Mouse (Mus musculus): ENCODE measurements around the gene Cpsf3. TPM values are rescaled to one million over a fixed set of nuclear protein-coding genes. Genes with fewer than 3 reads are reported as not detected.

Cpsf3 gene
- polyA plus RNA-seq, 1 experiment from 2014 or later, result 113 TPM

DNA sequence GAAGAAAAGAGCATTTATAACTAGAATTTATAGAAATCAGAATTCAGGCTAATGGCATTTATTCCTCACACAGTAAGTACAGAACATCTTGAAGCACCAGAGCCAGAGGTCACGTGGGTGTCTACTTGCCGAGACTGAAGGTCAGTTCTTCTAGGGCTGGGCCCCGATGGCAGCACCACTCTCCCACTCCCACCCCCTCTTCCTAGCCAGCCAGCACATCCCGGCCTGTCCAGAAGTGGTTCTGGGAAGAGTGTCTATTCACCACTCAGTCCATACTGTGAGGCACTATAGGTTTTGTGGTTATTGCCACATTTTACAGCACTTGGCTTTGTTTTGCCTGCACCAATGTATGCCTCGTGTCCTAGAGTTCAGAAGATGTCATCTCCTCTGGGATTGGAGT lies 38.9 kb downstream of the Cpsf3 start:
- H3K9me3 ChIP-seq (replicated peaks), result no peaks in the 10 kb centered on the region
- H3K27me3 ChIP-seq, result no peaks in the 10 kb centered on the region
- no peak overlapping the region for H3K4me2 ChIP-seq (replicated peaks)
- no peaks in the 10 kb centered on the region for H3K4me1 ChIP-seq
- peaks cover 62% of the 10 kb centered on the region for H3K36me3 ChIP-seq
- no peak overlapping the region for H3K27ac ChIP-seq
- H3K4me3 ChIP-seq, result no peak overlapping the region
- H3K9ac ChIP-seq, result no peak overlapping the region
- 81% methylated on average over 5 of the region's 5 CpGs for WGBS
- no peak for ATAC-seq (ENCODE audit: low FRiP score)

DNA sequence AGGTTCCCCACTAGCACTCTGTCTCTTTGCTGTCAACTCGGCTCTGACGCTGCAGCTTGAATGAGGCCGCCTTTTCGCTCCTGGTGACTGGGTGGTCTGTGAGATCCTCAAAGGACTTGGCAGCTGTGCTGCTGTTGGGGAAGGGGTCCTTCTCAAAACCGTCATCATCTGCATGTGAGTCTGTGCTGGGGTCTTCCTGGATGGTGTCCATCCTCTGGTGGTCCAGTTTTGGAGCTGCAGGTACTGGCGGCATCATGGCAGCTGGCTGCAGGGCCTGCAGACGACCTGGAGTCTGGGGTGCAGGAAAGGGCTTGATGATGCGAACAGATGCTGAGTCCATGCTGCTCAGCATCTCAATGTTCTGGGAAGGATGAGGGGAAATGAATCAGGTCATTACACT lies 40.1 kb downstream of the Cpsf3 start:
- Histone ChIP-seq H3K27me3 (no peaks in the 10 kb centered on the region), H3K9me3 (replicated peaks) (no peaks in the 10 kb centered on the region), H3K4me1 (no peaks in the 10 kb centered on the region), H3K36me3 (peaks cover 67% of the 10 kb centered on the region), H3K4me2 (replicated peaks) (no peak overlapping the region), H3K4me3 (no peak overlapping the region), H3K27ac (no peak overlapping the region), H3K9ac (no peak overlapping the region)
- 87% methylated on average over 8 of the region's 8 CpGs for WGBS
- ATAC-seq (ENCODE audit: low FRiP score), result no peak

DNA sequence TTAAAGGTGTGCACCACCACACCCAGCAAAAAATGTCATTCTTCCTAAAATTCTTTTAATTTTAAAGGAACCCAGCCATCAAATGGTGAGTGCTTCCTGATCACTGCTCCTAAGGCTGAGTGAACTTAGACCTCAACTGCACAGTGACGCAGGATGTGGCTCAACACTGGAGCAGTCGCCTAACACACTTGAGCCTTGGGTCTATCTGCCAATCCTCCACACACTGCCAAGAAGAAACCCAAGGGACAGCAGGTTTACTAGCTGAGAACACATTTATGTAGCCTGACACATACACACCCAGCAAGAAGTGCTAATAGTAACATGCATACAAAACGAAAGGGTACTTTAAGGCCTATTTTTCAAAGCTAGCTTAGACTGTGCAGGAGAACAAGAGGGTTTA lies 41.1 kb downstream of the Cpsf3 start:
- H3K4me2 ChIP-seq (replicated peaks), result no peak overlapping the region
- ATAC-seq (ENCODE audit: low FRiP score), result no peak
- H3K27me3 ChIP-seq, result no peaks in the 10 kb centered on the region
- no peaks in the 10 kb centered on the region for H3K4me1 ChIP-seq
- H3K27ac ChIP-seq, result no peak overlapping the region
- H3K9ac ChIP-seq, result no peak overlapping the region
- no peak overlapping the region for H3K4me3 ChIP-seq
- H3K9me3 ChIP-seq (replicated peaks), result no peaks in the 10 kb centered on the region
- 95% methylated on average over 3 of the region's 3 CpGs for WGBS
- peaks cover 68% of the 10 kb centered on the region for H3K36me3 ChIP-seq

DNA sequence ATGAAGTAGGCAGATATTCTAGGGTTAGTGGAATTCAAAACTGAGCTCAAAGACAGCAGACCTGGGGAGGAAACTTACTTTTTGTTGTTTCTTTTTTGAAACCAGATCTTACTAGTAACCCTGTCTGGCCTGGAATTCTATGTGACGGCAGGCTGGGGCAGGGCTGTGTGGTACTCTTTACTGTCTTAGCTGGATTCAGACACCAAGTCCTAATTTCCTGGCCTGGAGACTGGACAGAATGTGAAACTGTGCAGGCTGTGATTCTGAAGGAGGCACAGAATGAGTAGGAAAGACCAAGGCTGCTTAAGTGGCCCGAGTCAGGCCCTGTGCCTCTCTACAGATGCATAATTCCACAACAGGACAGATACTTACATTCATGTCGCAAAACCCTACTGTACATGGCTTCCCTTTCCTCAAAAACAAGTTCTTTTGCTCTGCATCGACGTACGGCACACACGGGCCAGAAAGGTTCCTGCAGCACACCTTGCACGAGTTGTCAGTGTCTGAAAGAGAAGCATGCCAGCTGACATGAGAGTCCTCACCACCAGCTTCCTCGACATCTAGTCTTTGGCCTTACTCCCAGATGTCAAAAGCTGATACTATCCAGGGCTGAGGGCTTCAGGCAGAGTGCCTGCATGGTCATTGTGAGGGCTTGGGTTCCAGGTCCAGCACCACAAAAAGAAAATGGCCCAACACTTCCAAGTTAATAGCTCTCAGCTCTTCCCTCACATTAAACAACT lies 44.6 kb downstream of the Cpsf3 start:
- no peak for ATAC-seq (ENCODE audit: low FRiP score)
- no peaks in the 10 kb centered on the region for H3K4me1 ChIP-seq
- no peak overlapping the region for H3K9ac ChIP-seq
- H3K36me3 ChIP-seq, result peaks cover 74% of the 10 kb centered on the region
- no peak overlapping the region for H3K4me3 ChIP-seq
- H3K4me2 ChIP-seq (replicated peaks), result no peak overlapping the region
- no peaks in the 10 kb centered on the region for H3K9me3 ChIP-seq (replicated peaks)
- H3K27ac ChIP-seq, result no peak overlapping the region
- no peaks in the 10 kb centered on the region for H3K27me3 ChIP-seq
- WGBS, result 93% methylated on average over 9 of the region's 9 CpGs

DNA sequence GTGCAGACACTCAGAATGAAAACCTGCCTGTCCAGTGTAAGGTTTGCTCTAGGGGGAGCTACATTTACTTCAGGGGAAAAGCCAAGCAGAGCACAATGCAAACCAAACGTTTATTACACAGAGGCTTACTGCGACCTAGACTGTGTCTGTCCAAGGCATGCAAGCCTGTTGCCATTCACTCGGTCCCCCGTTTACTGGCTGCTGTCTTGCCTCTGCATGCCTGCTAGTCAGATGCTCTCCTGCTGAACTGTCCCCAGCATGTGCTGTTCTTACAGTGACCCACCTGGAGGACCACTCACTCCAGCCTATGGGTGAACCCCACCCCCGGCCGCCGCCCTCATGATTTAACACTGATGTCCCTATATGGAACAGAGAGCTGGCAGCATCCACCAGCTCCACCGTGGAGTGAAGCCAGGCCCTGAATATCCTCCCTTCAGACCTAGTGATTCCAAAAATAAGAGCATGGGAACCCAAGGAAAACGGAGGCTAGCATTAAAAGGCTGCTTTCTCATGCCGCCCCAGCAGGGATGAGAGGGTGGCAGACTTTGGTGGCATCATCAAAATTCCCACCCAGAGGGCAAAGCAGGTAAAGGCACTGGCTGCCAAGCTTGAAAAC lies 45.9 kb downstream of the Cpsf3 start:
- Histone ChIP-seq H3K4me3 (no peak overlapping the region), H3K36me3 (peaks cover 70% of the 10 kb centered on the region), H3K4me2 (replicated peaks) (no peak overlapping the region), H3K9me3 (replicated peaks) (no peaks in the 10 kb centered on the region), H3K27ac (no peak overlapping the region), H3K4me1 (no peaks in the 10 kb centered on the region), H3K27me3 (no peaks in the 10 kb centered on the region), H3K9ac (no peak overlapping the region)
- ATAC-seq (ENCODE audit: low FRiP score), result no peak
- 89% methylated on average over 10 of the region's 10 CpGs for WGBS

DNA sequence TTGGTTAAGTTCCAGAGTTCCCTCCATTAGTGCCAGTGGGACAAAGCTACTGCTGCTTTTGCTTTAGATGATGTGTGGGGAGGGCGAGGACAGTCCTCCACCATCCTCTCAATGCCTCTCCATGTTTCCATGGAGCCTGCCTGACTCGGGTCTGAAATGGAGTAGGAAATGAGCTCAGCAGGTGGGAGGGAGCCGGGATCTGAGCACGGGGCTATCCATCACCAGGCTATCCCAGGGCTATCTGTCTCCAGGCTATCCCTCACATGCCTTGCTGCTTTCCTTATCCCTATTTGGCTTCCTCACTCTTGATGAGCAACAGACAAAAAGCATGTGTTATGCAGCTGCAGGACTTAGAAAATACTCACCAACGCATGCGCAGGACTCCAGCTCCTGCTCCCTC lies 46.5 kb downstream of the Cpsf3 start:
- Histone ChIP-seq H3K27ac (no peak overlapping the region), H3K9ac (no peak overlapping the region), H3K4me2 (replicated peaks) (no peak overlapping the region), H3K36me3 (peaks cover 72% of the 10 kb centered on the region), H3K27me3 (no peaks in the 10 kb centered on the region), H3K9me3 (replicated peaks) (no peaks in the 10 kb centered on the region), H3K4me1 (no peaks in the 10 kb centered on the region), H3K4me3 (no peak overlapping the region)
- WGBS, result 77% methylated on average over 6 of the region's 6 CpGs
- ATAC-seq (ENCODE audit: low FRiP score), result no peak

DNA sequence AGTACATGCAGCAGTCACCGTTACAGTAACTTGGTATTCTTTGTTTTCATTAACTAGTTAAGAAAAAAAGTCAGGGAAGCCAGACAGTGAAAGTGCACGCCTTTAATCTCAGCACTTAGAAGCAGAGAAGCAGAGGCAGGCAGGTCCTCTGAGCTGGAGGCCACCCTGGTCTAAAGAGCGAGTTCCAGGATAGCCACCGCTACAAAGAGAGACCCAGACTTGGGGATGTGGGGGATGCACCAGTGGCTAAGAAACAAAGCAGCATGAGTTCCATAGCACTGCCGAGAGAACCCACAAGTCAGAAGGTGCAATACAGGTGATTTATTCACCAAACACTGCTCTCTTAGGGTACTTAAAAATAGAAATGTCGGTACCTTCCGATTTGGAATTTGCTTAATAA lies 47.8 kb downstream of the Cpsf3 start:
- Histone ChIP-seq H3K9ac (no peak overlapping the region), H3K4me1 (no peaks in the 10 kb centered on the region), H3K27me3 (no peaks in the 10 kb centered on the region), H3K36me3 (peaks cover 62% of the 10 kb centered on the region), H3K4me2 (replicated peaks) (no peak overlapping the region), H3K4me3 (no peak overlapping the region), H3K9me3 (replicated peaks) (no peaks in the 10 kb centered on the region), H3K27ac (no peak overlapping the region)
- WGBS, result 90% methylated on average over 7 of the region's 7 CpGs
- no peak for ATAC-seq (ENCODE audit: low FRiP score)

DNA sequence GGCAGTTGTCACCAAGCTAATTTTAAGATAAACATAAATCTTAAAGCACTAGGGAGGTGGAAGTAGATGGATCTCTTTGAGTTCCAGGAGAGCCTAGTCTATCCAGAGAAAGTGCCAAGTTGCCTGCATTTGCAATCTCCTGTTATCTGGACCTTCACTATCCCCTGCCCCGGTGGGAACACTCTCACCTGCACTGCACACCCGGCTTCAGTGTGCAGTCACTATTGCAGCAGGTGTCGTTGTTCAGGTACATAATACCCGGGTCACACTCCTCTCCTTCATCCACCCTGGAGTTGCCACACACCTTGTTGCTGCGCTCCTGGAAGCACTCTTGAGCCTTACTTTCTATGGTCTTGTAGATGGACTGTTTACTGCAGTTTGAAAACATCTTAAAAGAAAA lies 48.6 kb downstream of the Cpsf3 start:
- 96% methylated on average over 5 of the region's 5 CpGs for WGBS
- H3K27ac ChIP-seq, result no peak overlapping the region
- H3K9ac ChIP-seq, result no peak overlapping the region
- peaks cover 58% of the 10 kb centered on the region for H3K36me3 ChIP-seq
- ATAC-seq (ENCODE audit: low FRiP score), result no peak
- H3K4me2 ChIP-seq (replicated peaks), result no peak overlapping the region
- no peaks in the 10 kb centered on the region for H3K4me1 ChIP-seq
- no peaks in the 10 kb centered on the region for H3K27me3 ChIP-seq
- no peaks in the 10 kb centered on the region for H3K9me3 ChIP-seq (replicated peaks)
- no peak overlapping the region for H3K4me3 ChIP-seq

DNA sequence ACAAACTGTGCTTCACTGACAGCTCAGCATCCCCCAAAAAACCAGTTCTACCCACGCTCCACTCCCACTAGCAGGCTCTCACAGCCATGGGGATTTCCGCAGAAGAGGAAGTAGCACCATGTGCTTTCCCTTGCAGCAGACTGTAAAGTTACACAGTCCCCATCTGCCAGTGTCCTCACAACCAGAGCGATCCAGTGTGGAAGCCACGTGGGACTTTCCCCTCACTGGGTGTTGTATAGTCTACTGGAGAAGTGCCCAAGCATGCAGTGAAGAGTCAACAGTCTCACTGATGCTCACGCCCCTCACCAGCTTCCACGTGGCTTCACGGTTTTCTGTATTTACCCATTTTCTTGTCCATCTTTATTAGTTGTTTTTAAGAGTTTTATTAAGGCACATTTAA lies 50.7 kb downstream of the Cpsf3 start:
- H3K9ac ChIP-seq, result no peak overlapping the region
- no peak overlapping the region for H3K27ac ChIP-seq
- WGBS, result 93% methylated on average over 7 of the region's 7 CpGs
- H3K4me3 ChIP-seq, result no peak overlapping the region
- ATAC-seq (ENCODE audit: low FRiP score), result no peak
- peaks cover 61% of the 10 kb centered on the region for H3K36me3 ChIP-seq
- no peaks in the 10 kb centered on the region for H3K27me3 ChIP-seq
- no peaks in the 10 kb centered on the region for H3K4me1 ChIP-seq
- H3K4me2 ChIP-seq (replicated peaks), result no peak overlapping the region
- no peaks in the 10 kb centered on the region for H3K9me3 ChIP-seq (replicated peaks)

DNA sequence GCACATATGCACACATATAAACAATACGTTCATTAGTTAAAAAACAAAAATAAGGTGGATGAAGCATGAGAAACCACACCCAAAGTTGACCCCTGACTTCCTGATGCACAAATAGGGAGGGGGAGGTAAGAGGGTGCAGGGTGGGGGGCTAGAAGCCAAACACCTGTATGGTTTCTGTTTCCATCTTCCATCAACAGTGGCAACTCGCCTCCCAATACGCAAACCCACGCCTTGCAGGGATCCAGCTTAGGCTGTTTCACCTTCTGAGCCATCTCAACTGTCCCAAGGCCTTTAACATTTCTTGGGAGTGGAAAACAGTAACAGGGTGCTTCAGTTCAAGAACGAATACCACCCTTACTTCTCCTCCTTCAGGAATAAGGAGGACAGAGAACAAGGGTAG lies 52.0 kb downstream of the Cpsf3 start:
- 98% methylated on average over 5 of the region's 5 CpGs for WGBS
- Histone ChIP-seq H3K4me2 (replicated peaks) (no peak overlapping the region), H3K4me3 (no peak overlapping the region), H3K4me1 (no peaks in the 10 kb centered on the region), H3K27ac (no peak overlapping the region), H3K36me3 (peaks cover 62% of the 10 kb centered on the region), H3K9me3 (replicated peaks) (no peaks in the 10 kb centered on the region), H3K27me3 (no peaks in the 10 kb centered on the region), H3K9ac (no peak overlapping the region)
- ATAC-seq (ENCODE audit: low FRiP score), result no peak

DNA sequence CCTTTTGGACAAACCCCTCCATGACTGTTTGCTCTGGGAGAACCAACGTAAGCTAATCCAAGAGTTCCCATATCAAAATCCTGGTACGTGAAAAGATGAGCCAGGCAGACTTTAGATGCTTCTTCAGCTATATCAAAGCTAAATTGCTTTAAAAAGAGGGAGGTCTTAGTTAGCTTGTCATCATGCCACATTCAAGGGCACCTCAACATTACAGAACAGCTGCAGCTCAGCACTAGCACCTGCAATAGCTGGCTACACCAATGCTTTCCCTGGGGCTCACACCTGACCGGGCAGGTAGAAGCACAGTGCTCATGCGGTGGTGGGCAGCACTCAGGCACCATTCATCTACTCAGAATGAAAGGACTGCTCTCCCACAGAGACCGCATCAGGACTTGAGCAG lies 55.5 kb downstream of the Cpsf3 start:
- H3K36me3 ChIP-seq, result peaks cover 47% of the 10 kb centered on the region
- no peak overlapping the region for H3K4me2 ChIP-seq (replicated peaks)

DNA sequence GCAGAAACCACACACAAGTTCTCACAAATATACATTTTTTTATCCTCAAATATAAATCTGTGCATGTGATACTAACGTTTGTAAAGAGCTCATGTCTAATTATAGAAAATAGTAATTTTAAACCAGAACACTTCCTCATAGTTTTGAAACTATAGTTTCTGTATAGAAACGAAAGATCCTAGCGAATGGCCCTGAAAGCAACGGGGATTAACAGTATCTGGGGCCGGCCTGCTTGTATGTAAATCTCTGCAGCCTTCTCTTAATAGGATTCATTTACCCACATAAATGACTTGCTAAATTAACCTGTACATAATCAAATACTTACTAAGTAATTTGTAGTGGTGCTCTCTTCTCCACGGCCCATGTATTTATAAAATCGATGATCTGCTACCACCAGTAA lies 61.8 kb downstream of the Cpsf3 start:
- H3K4me2 ChIP-seq (replicated peaks), result no peak overlapping the region
- no peak for ATAC-seq (ENCODE audit: low FRiP score)
- no peaks in the 10 kb centered on the region for H3K9me3 ChIP-seq (replicated peaks)
- WGBS, result 92% methylated on average over 7 of the region's 7 CpGs
- H3K27ac ChIP-seq, result no peak overlapping the region
- no peak overlapping the region for H3K9ac ChIP-seq
- peaks cover 32% of the 10 kb centered on the region for H3K36me3 ChIP-seq
- no peaks in the 10 kb centered on the region for H3K4me1 ChIP-seq
- no peak overlapping the region for H3K4me3 ChIP-seq
- H3K27me3 ChIP-seq, result no peaks in the 10 kb centered on the region

More for the DNA sequence above, 55.5 kb downstream of the Cpsf3 start:
- Histone ChIP-seq H3K27me3 (no peaks in the 10 kb centered on the region), H3K9me3 (replicated peaks) (no peaks in the 10 kb centered on the region), H3K4me3 (no peak overlapping the region), H3K9ac (no peak overlapping the region), H3K4me1 (no peaks in the 10 kb centered on the region), H3K27ac (no peak overlapping the region)
- no peak for ATAC-seq (ENCODE audit: low FRiP score)
- WGBS, result 91% methylated on average over 5 of the region's 5 CpGs
